In the genomic region with DNA sequence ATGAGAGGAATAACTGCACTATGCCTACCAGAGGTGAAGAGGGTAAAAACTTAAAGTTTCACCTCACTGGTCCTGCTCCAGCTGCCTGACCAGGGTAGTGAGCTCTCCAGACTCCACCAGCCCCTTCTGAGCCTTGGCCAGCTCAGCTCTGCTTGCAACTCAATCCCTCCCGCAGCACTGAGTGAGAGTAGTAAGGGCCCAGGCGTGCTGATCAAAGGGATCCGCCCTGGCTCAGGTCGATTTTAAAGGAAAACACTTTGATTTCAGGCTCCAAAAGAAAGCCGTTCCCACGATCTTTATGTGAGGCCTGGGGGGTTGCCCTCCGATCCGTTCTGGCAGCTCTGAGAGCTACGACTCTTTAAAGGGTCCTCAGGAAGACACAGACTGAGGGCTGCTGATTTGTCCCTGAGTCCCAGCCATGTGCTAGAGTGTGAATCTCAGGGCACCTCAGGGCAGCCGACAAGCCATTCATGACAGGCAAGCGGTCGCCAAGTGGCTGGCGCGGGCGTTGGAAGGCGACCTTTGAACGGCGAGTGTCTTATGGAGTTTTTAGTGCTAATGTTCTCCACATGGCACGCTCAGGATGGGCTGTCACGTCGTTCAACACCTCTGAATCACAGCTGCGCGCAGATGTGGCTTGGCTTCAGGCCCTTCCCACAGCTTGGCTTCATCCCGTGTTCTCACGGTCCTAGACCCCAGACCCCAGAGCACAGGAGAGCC, we compare ENCODE assay signal across 10 mouse cellular contexts. TPM values are rescaled to one million over a fixed set of nuclear protein-coding genes. Genes with fewer than 3 reads are reported as not detected.
A peak's percentile ranks its signal among the peaks of the same experiment; 100 is the strongest.
DNase-seq lines count a peak whose midpoint lies in the region; ATAC-seq lines count a peak whose summit lies in the region.
"Had no signal": no experiment of that assay in that cellular context is flagged by ENCODE, and none has a peak within 500 bp of the region (broad histone marks: within the 10 kb centered on the region; RNA-seq: fewer than 3 reads in every experiment).

No protein-coding gene starts in this region.

- H3K4me3 ChIP-seq in forebrain, embryonic 10.5 days: 0 out of 2 replicates have a peak overlapping the region, but pooled peaks have one; percentile 1
- H3K4me3 ChIP-seq in forebrain, embryonic 14.5 days (ENCODE audit: low read depth, low read length): no peak overlapping the region
- H3K4me3 ChIP-seq in intestine, embryonic 15.5 days (replicated peaks): no peak overlapping the region
- H3K4me3 ChIP-seq in limb, embryonic 13.5 days: no peak overlapping the region; the same call in 1 of the 2 replicates

- no peaks in the 10 kb centered on the region for H3K9me3 ChIP-seq in forebrain, embryonic 10.5 days
- H3K9me3 ChIP-seq in forebrain, embryonic 14.5 days (replicated peaks; ENCODE audit: control insufficient read depth, low read length): no peaks in the 10 kb centered on the region
- H3K9me3 ChIP-seq in intestine, embryonic 15.5 days: no peaks in the 10 kb centered on the region
- no peaks in the 10 kb centered on the region for H3K9me3 ChIP-seq in limb, embryonic 13.5 days

- no peaks in the 10 kb centered on the region for H3K36me3 ChIP-seq in forebrain, embryonic 10.5 days (replicated peaks)
- no peaks in the 10 kb centered on the region for H3K36me3 ChIP-seq in forebrain, embryonic 14.5 days (ENCODE audit: control insufficient read depth, insufficient read depth, low read length)
- no peaks in the 10 kb centered on the region for H3K36me3 ChIP-seq in intestine, embryonic 15.5 days
- H3K36me3 ChIP-seq in limb, embryonic 13.5 days: no peaks in the 10 kb centered on the region

- H3K4me2 ChIP-seq in forebrain, embryonic 14.5 days (ENCODE audit: low read length): no peak overlapping the region
- peak overlapping the region; percentile 37 for H3K4me2 ChIP-seq in intestine, embryonic 15.5 days (replicated peaks)
- H3K4me2 ChIP-seq in limb, embryonic 13.5 days (replicated peaks): peak overlapping the region; percentile 49

- H3K27ac ChIP-seq in forebrain, embryonic 10.5 days: peak overlapping the region; percentile 48
- no peak overlapping the region for H3K27ac ChIP-seq in forebrain, embryonic 14.5 days (ENCODE audit: low read depth, low read length)
- H3K27ac ChIP-seq in intestine, embryonic 15.5 days: no peak overlapping the region; the same call in 1 of the 2 replicates
- H3K27ac ChIP-seq in limb, embryonic 13.5 days: peak overlapping the region; percentile 64

- H3K9ac ChIP-seq in forebrain, embryonic 14.5 days (ENCODE audit: low read length): no peak overlapping the region
- H3K9ac ChIP-seq in intestine, embryonic 15.5 days: no peak overlapping the region
- H3K9ac ChIP-seq in limb, embryonic 13.5 days: no peak overlapping the region

- peak; percentile 43 for DNase-seq in forebrain, embryonic 10.5 days (ENCODE audit: extremely low spot score, low spot score)
- no peak for DNase-seq in forebrain, embryonic 14.5 days (ENCODE audit: low spot score)
- peak; percentile 76 for DNase-seq in embryo, embryonic 10.5 days (ENCODE audit: low spot score)
- no peak for DNase-seq in layer of hippocampus, postnatal 36 days
- DNase-seq in thymus, postnatal 36 days: no peak
- no peak for DNase-seq in layer of hippocampus, adult 18-20 months (ENCODE audit: low spot score in 2 of 2)
- DNase-seq: cerebellum, adult 11 months; gastrocnemius, postnatal 10 days had no signal

- 24% methylated on average over 25 of the region's 25 CpGs for whole genome bisulfite sequencing in forebrain, embryonic 10.5 days
- WGBS in forebrain, embryonic 14.5 days: 26% methylated on average over 25 of the region's 25 CpGs
- 19% methylated on average over 25 of the region's 25 CpGs for WGBS in intestine, embryonic 15.5 days
- 5% methylated on average over 25 of the region's 25 CpGs for whole genome bisulfite sequencing in limb, embryonic 13.5 days

- peaks cover 49% of the 10 kb centered on the region for H3K4me1 ChIP-seq in forebrain, embryonic 10.5 days
- peaks cover 19% of the 10 kb centered on the region for H3K4me1 ChIP-seq in forebrain, embryonic 14.5 days (ENCODE audit: control insufficient read depth, insufficient read depth, low read length)
- peaks cover 24% of the 10 kb centered on the region for H3K4me1 ChIP-seq in intestine, embryonic 15.5 days (replicated peaks)
- H3K4me1 ChIP-seq in limb, embryonic 13.5 days: peaks cover 41% of the 10 kb centered on the region

- H3K27me3 ChIP-seq in forebrain, embryonic 10.5 days (ENCODE audit: poor library complexity, severe bottlenecking): peaks cover 85% of the 10 kb centered on the region
- no peaks in the 10 kb centered on the region for H3K27me3 ChIP-seq in forebrain, embryonic 14.5 days (replicated peaks; ENCODE audit: control insufficient read depth, insufficient read depth, low read length)
- H3K27me3 ChIP-seq in intestine, embryonic 15.5 days (replicated peaks): 0 out of 2 replicates have a peak, but pooled peaks cover 3% of the 10 kb centered on the region
- H3K27me3 ChIP-seq in limb, embryonic 13.5 days: 0 out of 2 replicates have a peak, but pooled peaks cover 4% of the 10 kb centered on the region

- no peak for ATAC-seq in forebrain, embryonic 14.5 days
- ATAC-seq in intestine, embryonic 15.5 days: peak; percentile 80
- ATAC-seq in limb, embryonic 13.5 days (ENCODE audit: low FRiP score, low read depth): peak; percentile 82

RNA-seq across cellular contexts. Expression of gene Nfam1, which starts 7.9 kb away (rescaled TPM):
- polyA plus RNA-seq in forebrain, embryonic 10.5 days (2016; fragmentation: Nextera tagmentation; extraction: Ambion mirVana): 1.6 and 2.3 TPM in 2 replicates
- 1.2 and 2.0 TPM in 2 replicates for polyA plus RNA-seq in forebrain, embryonic 14.5 days (2014; fragmentation: Nextera tagmentation; extraction: Ambion mirVana)
- polyA plus RNA-seq in intestine, embryonic 15.5 days (2015; fragmentation: Nextera tagmentation; extraction: Ambion mirVana): 3.7 and 3.8 TPM in 2 replicates
- 3.4 TPM in 2 replicates for polyA plus RNA-seq in limb, embryonic 13.5 days (2015; fragmentation: Nextera tagmentation; extraction: Ambion mirVana)
- total RNA-seq in layer of hippocampus, postnatal 36 days (2021): 1 to 10 TPM; 1.8 to 2.1 TPM
- total RNA-seq in layer of hippocampus, adult 18-20 months (2021): 1 to 10 TPM; 2.2 to 2.3 TPM

RNA-seq across cellular contexts. Expression of gene Tcf20, which starts 37.5 kb away (rescaled TPM):
- 6.5 and 7.1 TPM in 2 replicates for polyA plus RNA-seq in forebrain, embryonic 10.5 days (2016; fragmentation: Nextera tagmentation; extraction: Ambion mirVana)
- 17.1 and 17.4 TPM in 2 replicates for polyA plus RNA-seq in forebrain, embryonic 14.5 days (2014; fragmentation: Nextera tagmentation; extraction: Ambion mirVana)
- polyA plus RNA-seq in intestine, embryonic 15.5 days (2015; fragmentation: Nextera tagmentation; extraction: Ambion mirVana): 7.0 and 7.7 TPM in 2 replicates
- 13.9 and 14.3 TPM in 2 replicates for polyA plus RNA-seq in limb, embryonic 13.5 days (2015; fragmentation: Nextera tagmentation; extraction: Ambion mirVana)
- total RNA-seq in layer of hippocampus, postnatal 36 days (2021): 100 to 1,000 TPM; 212 to 230 TPM
- total RNA-seq in layer of hippocampus, adult 18-20 months (2021): 100 to 1,000 TPM; 238 to 241 TPM

Comparison
In these comparisons a context has a peak if more than half of its experiments do, and no peak if none do; other contexts are left out.
1. DNase-seq: peak in forebrain, embryonic 10.5 days (single experiment) and embryo, embryonic 10.5 days (single experiment); none in forebrain, embryonic 14.5 days (single experiment), layer of hippocampus, postnatal 36 days (0 of 2), thymus, postnatal 36 days (0 of 2) and layer of hippocampus, adult 18-20 months (0 of 2).
2. H3K27ac ChIP-seq: peak in forebrain, embryonic 10.5 days (single experiment) and limb, embryonic 13.5 days (single experiment); none in forebrain, embryonic 14.5 days (single experiment) and intestine, embryonic 15.5 days (single experiment).